Mouse (Mus musculus): ENCODE results near the gene C1qtnf6.

C1qtnf6 gene

GRCm38 (mm10) chr15:78476878-78477277 lies 54.3 kb downstream of the C1qtnf6 start:
- no peak for DNase-seq

GRCm38 (mm10) chr15:78475604-78476031 lies 55.6 kb downstream of the C1qtnf6 start:
- no peak for DNase-seq

GRCm38 (mm10) chr15:78473442-78473841 lies 57.8 kb downstream of the C1qtnf6 start:
- no peak for DNase-seq
